Mouse (Mus musculus) liver, adult 2 months (tissue): ENCODE measurements around the gene Galt. TPM values are rescaled to one million over a fixed set of nuclear protein-coding genes. Genes with fewer than 3 reads are reported as not detected.
A peak's percentile ranks its signal among the peaks of the same experiment; 100 is the strongest.

Source experiments
- DNase-seq: peaks from one replicate; pipeline ENCODE4 v3.0.0-alpha.2; 2011; ENCODE audit warnings: low read depth, low spot score; ENCODE audit errors: extremely low read depth
- H3K27ac ChIP-seq: fragments of 200-500 bp; replicated peaks from 2 replicates; pipeline ENCODE4 v1.5.1; 2012; ENCODE audit warnings: low read depth, mild to moderate bottlenecking, control low read depth, inconsistent platforms, low read length; ENCODE audit not compliant: insufficient read depth
- H3K27me3 ChIP-seq: fragments of 200-500 bp; 2 replicates; pipeline ENCODE4 v1.6.1; 2012; ENCODE audit warnings: mild to moderate bottlenecking, moderate library complexity, low read length, inconsistent platforms; ENCODE audit not compliant: control insufficient read depth, insufficient read depth
- H3K36me3 ChIP-seq: fragments of 200-500 bp; 2 replicates; pipeline ENCODE4 v1.6.1; 2012; ENCODE audit warnings: low read length, inconsistent platforms; ENCODE audit not compliant: control insufficient read depth, insufficient read depth
- H3K4me1 ChIP-seq: fragments of 200-500 bp; 2 replicates; pipeline ENCODE4 v1.6.1; 2011; ENCODE audit warnings: low read length; ENCODE audit not compliant: control insufficient read depth, insufficient read depth
- H3K4me3 ChIP-seq: fragments of 200-500 bp; 2 replicates; pipeline ENCODE4 v1.5.1; 2011; ENCODE audit warnings: low read depth, mild to moderate bottlenecking, control low read depth, low read length, moderate library complexity; ENCODE audit not compliant: insufficient read depth
- H3K79me2 ChIP-seq: fragments of 200-500 bp; 2 replicates; pipeline ENCODE4 v1.6.1; 2012; ENCODE audit warnings: inconsistent platforms, mild to moderate bottlenecking, low read length, moderate library complexity; ENCODE audit not compliant: control insufficient read depth, insufficient read depth
- H3K9ac ChIP-seq: fragments of 200-500 bp; 2 replicates; pipeline ENCODE4 v1.6.1; 2012; ENCODE audit warnings: low read depth, mild to moderate bottlenecking, control low read depth, inconsistent platforms, low read length
- CTCF ChIP-seq: fragments of 200-500 bp; IDR thresholded peaks from 2 replicates; pipeline ENCODE4 v1.5.1; 2011; ENCODE audit warnings: low read depth, low read length, control low read depth
- POLR2A ChIP-seq: fragments of 200-500 bp; IDR thresholded peaks from 2 replicates; pipeline ENCODE4 v1.6.1; 2011; ENCODE audit warnings: low read length, control low read depth; ENCODE audit not compliant: insufficient read depth; ENCODE audit errors: extremely low read depth
- WGBS: fragments of 180-500 bp; shearing (Covaris S2); methylation state at CpG from one replicate; pipeline ENCODE4 v1.1.7; 2018; 5-methylcytosine and 5-hydroxymethylcytosine counted together
- polyA plus RNA-seq: library from polyadenylated mRNA; depleted of rRNA; stranded (reverse); fragments of >200 nt; gene quantifications from 2 replicates; pipeline ENCODE4 v1.2.3, GENCODE M21; 2012
- total RNA-seq: library from RNA; depleted of rRNA; stranded (reverse); fragments of >200 nt; gene quantifications from 2 replicates; pipeline ENCODE4 v1.2.3, GENCODE M21; 2014

Galt gene
- total and polyA plus RNA-seq, 2 experiments: 52.4 to 204 TPM

- Histone ChIP-seq H3K4me1 (peaks cover 15% of the 10 kb centered on the region; the same call in 1 of the 2 replicates), H3K27ac (no peak overlapping the region), H3K4me3 (no peak overlapping the region), H3K27me3 (0 out of 2 replicates have a peak, but pooled peaks cover 3% of the 10 kb centered on the region), H3K36me3 (peaks cover 7% of the 10 kb centered on the region), H3K9ac (no peak overlapping the region), H3K79me2 (peaks cover 6% of the 10 kb centered on the region; the same call in 1 of the 2 replicates)
- TF ChIP-seq POLR2A (no peak), CTCF (peak; percentile 88)
- peak; percentile 75 for DNase-seq
- 25% methylated on average over 8 of the region's 8 CpGs for WGBS
Observed at GRCm38 (mm10) chr4:41737602-41738255, 17.3 kb upstream of the Galt start.

- H3K79me2 ChIP-seq: peaks cover 6% of the 10 kb centered on the region; the same call in 1 of the 2 replicates
- WGBS: 24% methylated on average over 1 of the region's 1 CpGs
- H3K4me3 ChIP-seq: no peak overlapping the region
- no peak overlapping the region for H3K27ac ChIP-seq
- DNase-seq: no peak
- 0 out of 2 replicates have a peak, but pooled peaks cover 1% of the 10 kb centered on the region for H3K27me3 ChIP-seq
- TF ChIP-seq CTCF (no peak), POLR2A (no peak)
- H3K4me1 ChIP-seq: peaks cover 15% of the 10 kb centered on the region; the same call in 1 of the 2 replicates
- no peak overlapping the region for H3K9ac ChIP-seq
- H3K36me3 ChIP-seq: peaks cover 7% of the 10 kb centered on the region
Observed at GRCm38 (mm10) chr4:41738256-41738603, 16.8 kb upstream of the Galt start.

GRCm38 (mm10) chr4:41739260-41739659 lies 15.8 kb upstream of the Galt start:
- WGBS: 93% methylated on average over 13 of the region's 13 CpGs
- DNase-seq: no peak
- H3K27me3 ChIP-seq: no peaks in the 10 kb centered on the region

GRCm38 (mm10) chr4:41740380-41741157 lies 14.5 kb upstream of the Galt start:
- peaks cover 7% of the 10 kb centered on the region for H3K36me3 ChIP-seq
- H3K4me1 ChIP-seq: peaks cover 23% of the 10 kb centered on the region
- peak overlapping the region; percentile 89 for H3K9ac ChIP-seq
- H3K4me3 ChIP-seq: peak overlapping the region; percentile 84
- peaks cover 6% of the 10 kb centered on the region; the same call in 1 of the 2 replicates for H3K79me2 ChIP-seq
- WGBS: under 1% methylated on average over 48 of the region's 48 CpGs
- peak; percentile 63 for DNase-seq
- H3K27me3 ChIP-seq: no peaks in the 10 kb centered on the region
- peak overlapping the region; percentile 92 for H3K27ac ChIP-seq
- TF ChIP-seq CTCF (0 out of 2 replicates have a peak, but pooled peaks have one; percentile 4), POLR2A (no peak)

More at GRCm38 (mm10) chr4:41739260-41739659, 15.8 kb upstream of the Galt start:
- Histone ChIP-seq H3K79me2 (peaks cover 6% of the 10 kb centered on the region; the same call in 1 of the 2 replicates), H3K4me1 (peaks cover 18% of the 10 kb centered on the region), H3K27ac (no peak overlapping the region), H3K4me3 (no peak overlapping the region), H3K36me3 (peaks cover 7% of the 10 kb centered on the region), H3K9ac (no peak overlapping the region)
- no peak for TF ChIP-seq CTCF
- no peak for TF ChIP-seq POLR2A

GRCm38 (mm10) chr4:41741158-41741560 lies 13.9 kb upstream of the Galt start:
- H3K27ac ChIP-seq: peak overlapping the region; percentile 92
- peak overlapping the region; percentile 84 for H3K4me3 ChIP-seq
- peak overlapping the region; percentile 89 for H3K9ac ChIP-seq
- H3K36me3 ChIP-seq: peaks cover 7% of the 10 kb centered on the region
- under 1% methylated on average over 27 of the region's 27 CpGs for WGBS
- H3K27me3 ChIP-seq: no peaks in the 10 kb centered on the region
- TF ChIP-seq CTCF (no peak), POLR2A (peak; percentile 97)
- peaks cover 23% of the 10 kb centered on the region for H3K4me1 ChIP-seq
- DNase-seq: peak; percentile 96
- peaks cover 6% of the 10 kb centered on the region; the same call in 1 of the 2 replicates for H3K79me2 ChIP-seq
